Mouse (Mus musculus): Measurements from ENCODE around the gene Ntn1.

Ntn1 gene

GRCm38 (mm10) chr11:68324863-68325262 lies 75.8 kb downstream of the Ntn1 start:
- DNase-seq: no peak

GRCm38 (mm10) chr11:68321417-68321816 lies 79.2 kb downstream of the Ntn1 start:
- no peak for DNase-seq

- DNase-seq: no peak
Observed at GRCm38 (mm10) chr11:68315551-68316130, 85.0 kb downstream of the Ntn1 start.

- DNase-seq: no peak
Observed at GRCm38 (mm10) chr11:68313861-68314260, 86.8 kb downstream of the Ntn1 start.

- no peak for DNase-seq
Observed at GRCm38 (mm10) chr11:68313065-68313464, 87.6 kb downstream of the Ntn1 start.

- no peak for DNase-seq
Observed at GRCm38 (mm10) chr11:68308911-68309580, 91.6 kb downstream of the Ntn1 start.

GRCm38 (mm10) chr11:68305997-68306396 lies 94.6 kb downstream of the Ntn1 start:
- DNase-seq: no peak

- no peak for DNase-seq
Observed at GRCm38 (mm10) chr11:68302323-68302722, 98.3 kb downstream of the Ntn1 start.

- DNase-seq: no peak
Observed at GRCm38 (mm10) chr11:68301660-68302059, 99.0 kb downstream of the Ntn1 start.

- DNase-seq: no peak
Observed at GRCm38 (mm10) chr11:68295474-68295873, 105.1 kb downstream of the Ntn1 start.

- DNase-seq: no peak
Observed at GRCm38 (mm10) chr11:68290631-68291030, 110.0 kb downstream of the Ntn1 start.

GRCm38 (mm10) chr11:68287331-68287730 lies 113.3 kb downstream of the Ntn1 start:
- no peak for DNase-seq

GRCm38 (mm10) chr11:68286142-68286808 lies 114.3 kb downstream of the Ntn1 start:
- no peak for DNase-seq

- DNase-seq: no peak
Observed at GRCm38 (mm10) chr11:68285754-68286141, 114.9 kb downstream of the Ntn1 start.

- no peak for DNase-seq
Observed at GRCm38 (mm10) chr11:68280001-68280510, 120.6 kb downstream of the Ntn1 start.

- no peak for DNase-seq
Observed at GRCm38 (mm10) chr11:68276945-68277344, 123.7 kb downstream of the Ntn1 start.

- DNase-seq: no peak
Observed at GRCm38 (mm10) chr11:68274331-68274811, 126.3 kb downstream of the Ntn1 start.

GRCm38 (mm10) chr11:68273855-68274254 lies 126.8 kb downstream of the Ntn1 start:
- no peak for DNase-seq

GRCm38 (mm10) chr11:68270730-68271467 lies 129.7 kb downstream of the Ntn1 start:
- DNase-seq: no peak

GRCm38 (mm10) chr11:68264276-68264675 lies 136.3 kb downstream of the Ntn1 start:
- DNase-seq: no peak

- DNase-seq: no peak
Observed at GRCm38 (mm10) chr11:68263100-68263499, 137.5 kb downstream of the Ntn1 start.

GRCm38 (mm10) chr11:68261162-68261892 lies 139.3 kb downstream of the Ntn1 start:
- no peak for DNase-seq

Measured in cerebellum, postnatal 25 days (tissue).